Mouse (Mus musculus) adrenal gland (tissue): ENCODE data around the gene Rad51b.

Source experiments
- intact Hi-C: fragments of 180-260 bp; cut with DNase I; formaldehyde crosslinking; loops from one replicate; pipeline ENCODE4 v1.15.1; 2025

Rad51b gene

GRCm38 (mm10) chr12:79751781-79752180 is 454.7 kb downstream of the Rad51b start:
- intact Hi-C loops = no loop called here

- intact Hi-C loops = no loop called here
These were observed 455.1 kb downstream of the Rad51b start for GRCm38 (mm10) chr12:79752189-79752588.

GRCm38 (mm10) chr12:79755617-79756016 is 458.5 kb downstream of the Rad51b start:
- intact Hi-C loops = no loop called here

GRCm38 (mm10) chr12:79756352-79756751 is 459.3 kb downstream of the Rad51b start:
- intact Hi-C loops = no loop called here

- intact Hi-C loops = no loop called here
These were observed 460.7 kb downstream of the Rad51b start for GRCm38 (mm10) chr12:79757775-79758174.

GRCm38 (mm10) chr12:79759180-79759902 is 462.3 kb downstream of the Rad51b start:
- intact Hi-C loops = no loop called here

- intact Hi-C loops = no loop called here
These were observed 464.1 kb downstream of the Rad51b start for GRCm38 (mm10) chr12:79761217-79761616.

GRCm38 (mm10) chr12:79762087-79762486 is 465.0 kb downstream of the Rad51b start:
- intact Hi-C loops = no loop called here

- intact Hi-C loops = no loop called here
These were observed 465.6 kb downstream of the Rad51b start for GRCm38 (mm10) chr12:79762570-79763275.

GRCm38 (mm10) chr12:79766116-79766515 is 469.0 kb downstream of the Rad51b start:
- intact Hi-C loops = no loop called here

- intact Hi-C loops = no loop called here
These were observed 471.8 kb downstream of the Rad51b start for GRCm38 (mm10) chr12:79768741-79769322.

GRCm38 (mm10) chr12:79769763-79770162 is 472.7 kb downstream of the Rad51b start:
- intact Hi-C loops = no loop called here

GRCm38 (mm10) chr12:79771194-79771593 is 474.1 kb downstream of the Rad51b start:
- intact Hi-C loops = no loop called here

GRCm38 (mm10) chr12:79771741-79772140 is 474.7 kb downstream of the Rad51b start:
- intact Hi-C loops = no loop called here

GRCm38 (mm10) chr12:79773246-79773645 is 476.2 kb downstream of the Rad51b start:
- intact Hi-C loops = no loop called here

GRCm38 (mm10) chr12:79774571-79774970 is 477.5 kb downstream of the Rad51b start:
- intact Hi-C loops = no loop called here

- intact Hi-C loops = no loop called here
These were observed 479.7 kb downstream of the Rad51b start for GRCm38 (mm10) chr12:79776828-79777227.

GRCm38 (mm10) chr12:79780745-79781144 is 483.7 kb downstream of the Rad51b start:
- intact Hi-C loops = no loop called here

GRCm38 (mm10) chr12:79781788-79782187 is 484.7 kb downstream of the Rad51b start:
- intact Hi-C loops = no loop called here

- intact Hi-C loops = no loop called here
These were observed 485.5 kb downstream of the Rad51b start for GRCm38 (mm10) chr12:79782444-79783117.

- intact Hi-C loops = no loop called here
These were observed 487.1 kb downstream of the Rad51b start for GRCm38 (mm10) chr12:79784159-79784558.

- intact Hi-C loops = no loop called here
These were observed 488.6 kb downstream of the Rad51b start for GRCm38 (mm10) chr12:79785691-79786090.
